Mouse (Mus musculus): ENCODE results near the gene Tmem117. TPM values are rescaled to one million over a fixed set of nuclear protein-coding genes. Genes with fewer than 3 reads are reported as not detected.

Gene Tmem117
- total and polyA plus RNA-seq, 2 experiments from 2014 or later = 11.6 to 13.8 TPM

- DNase-seq = no peak
- TF ChIP-seq CTCF (IDR thresholded peaks at IDR 0.05; ENCODE audit: low read depth) = no peak
Observed at GRCm38 (mm10) chr15:94811550-94811949, 182.5 kb downstream of the Tmem117 start.

GRCm38 (mm10) chr15:94814213-94815100 lies 185.4 kb downstream of the Tmem117 start:
- 0 out of 2 replicates have a peak, but pooled peaks cover 3% of the 10 kb centered on the region for H3K4me1 ChIP-seq (ENCODE audit: insufficient read depth)
- H3K27me3 ChIP-seq (ENCODE audit: insufficient read depth, low read length) = no peaks in the 10 kb centered on the region
- no peak overlapping the region for H3K4me3 ChIP-seq (ENCODE audit: low read depth, low read length)
- TF ChIP-seq CTCF (IDR thresholded peaks at IDR 0.05; ENCODE audit: low read depth) = no peak
- WGBS = 87% methylated on average over 15 of the region's 15 CpGs
- no peak overlapping the region for H3K27ac ChIP-seq (ENCODE audit: low read depth, low read length)
- ATAC-seq = no peak
- no peak overlapping the region for H3K4me2 ChIP-seq (ENCODE audit: low read depth)
- H3K9ac ChIP-seq = no peak overlapping the region
- no peaks in the 10 kb centered on the region for H3K36me3 ChIP-seq (ENCODE audit: insufficient read depth)
- no peak for DNase-seq
- peaks cover 5% of the 10 kb centered on the region; the same call in 1 of the 2 replicates for H3K9me3 ChIP-seq (ENCODE audit: low read length)

More at GRCm38 (mm10) chr15:94811550-94811949, 182.5 kb downstream of the Tmem117 start:
- Histone ChIP-seq H3K36me3 (ENCODE audit: insufficient read depth) (no peaks in the 10 kb centered on the region), H3K4me3 (ENCODE audit: low read depth, low read length) (no peak overlapping the region), H3K9ac (no peak overlapping the region), H3K27ac (ENCODE audit: low read depth, low read length) (no peak overlapping the region), H3K27me3 (ENCODE audit: insufficient read depth, low read length) (no peaks in the 10 kb centered on the region), H3K4me1 (ENCODE audit: insufficient read depth) (0 out of 2 replicates have a peak, but pooled peaks cover 3% of the 10 kb centered on the region), H3K9me3 (ENCODE audit: low read length) (peaks cover 5% of the 10 kb centered on the region; the same call in 1 of the 2 replicates), H3K4me2 (ENCODE audit: low read depth) (no peak overlapping the region)
- 57% methylated on average over 5 of the region's 5 CpGs for WGBS
- no peak; the same call in 1 of the 2 replicates for ATAC-seq

GRCm38 (mm10) chr15:94835634-94836033 lies 206.6 kb downstream of the Tmem117 start:
- DNase-seq (no peak), ATAC-seq (no peak)
- no peak overlapping the region for H3K4me3 ChIP-seq (ENCODE audit: low read depth, low read length)
- H3K4me2 ChIP-seq (ENCODE audit: low read depth) = no peak overlapping the region
- peak; percentile 24; the same call in 1 of the 2 replicates for TF ChIP-seq CTCF (IDR thresholded peaks at IDR 0.05; ENCODE audit: low read depth)
- 90% methylated on average over 3 of the region's 3 CpGs for WGBS
- no peaks in the 10 kb centered on the region for H3K9me3 ChIP-seq (ENCODE audit: low read length)
- H3K4me1 ChIP-seq (ENCODE audit: insufficient read depth) = no peaks in the 10 kb centered on the region
- H3K27ac ChIP-seq (ENCODE audit: low read depth, low read length) = no peak overlapping the region
- H3K36me3 ChIP-seq (ENCODE audit: insufficient read depth) = no peaks in the 10 kb centered on the region
- no peaks in the 10 kb centered on the region for H3K27me3 ChIP-seq (ENCODE audit: insufficient read depth, low read length)
- no peak overlapping the region for H3K9ac ChIP-seq

GRCm38 (mm10) chr15:94838646-94839045 lies 209.6 kb downstream of the Tmem117 start:
- WGBS = 64% methylated on average over 4 of the region's 4 CpGs
- no peak for TF ChIP-seq CTCF (IDR thresholded peaks at IDR 0.05; ENCODE audit: low read depth)
- Histone ChIP-seq H3K36me3 (ENCODE audit: insufficient read depth) (no peaks in the 10 kb centered on the region), H3K9ac (no peak overlapping the region), H3K4me2 (ENCODE audit: low read depth) (no peak overlapping the region), H3K4me3 (ENCODE audit: low read depth, low read length) (no peak overlapping the region), H3K27me3 (ENCODE audit: insufficient read depth, low read length) (no peaks in the 10 kb centered on the region), H3K9me3 (ENCODE audit: low read length) (no peaks in the 10 kb centered on the region), H3K4me1 (ENCODE audit: insufficient read depth) (no peaks in the 10 kb centered on the region), H3K27ac (ENCODE audit: low read depth, low read length) (no peak overlapping the region)
- no peak for DNase-seq
- ATAC-seq = no peak

GRCm38 (mm10) chr15:94847501-94847900 lies 218.5 kb downstream of the Tmem117 start:
- peak; percentile 48 for DNase-seq
- no peaks in the 10 kb centered on the region for H3K4me1 ChIP-seq (ENCODE audit: insufficient read depth)
- H3K4me2 ChIP-seq (ENCODE audit: low read depth) = no peak overlapping the region
- H3K36me3 ChIP-seq (ENCODE audit: insufficient read depth) = no peaks in the 10 kb centered on the region
- no peaks in the 10 kb centered on the region for H3K27me3 ChIP-seq (ENCODE audit: insufficient read depth, low read length)
- no peaks in the 10 kb centered on the region for H3K9me3 ChIP-seq (ENCODE audit: low read length)
- peak; percentile 58 for TF ChIP-seq CTCF (IDR thresholded peaks at IDR 0.05; ENCODE audit: low read depth)
- peak; percentile 27; the same call in 1 of the 2 replicates for ATAC-seq
- no peak overlapping the region for H3K27ac ChIP-seq (ENCODE audit: low read depth, low read length)
- H3K9ac ChIP-seq = no peak overlapping the region
- WGBS = 61% methylated on average over 2 of the region's 2 CpGs
- no peak overlapping the region for H3K4me3 ChIP-seq (ENCODE audit: low read depth, low read length)

- Histone ChIP-seq H3K4me2 (ENCODE audit: low read depth) (no peak overlapping the region), H3K4me1 (ENCODE audit: insufficient read depth) (peaks cover 6% of the 10 kb centered on the region; the same call in 1 of the 2 replicates), H3K27ac (ENCODE audit: low read depth, low read length) (no peak overlapping the region), H3K9me3 (ENCODE audit: low read length) (no peaks in the 10 kb centered on the region), H3K4me3 (ENCODE audit: low read depth, low read length) (no peak overlapping the region), H3K9ac (no peak overlapping the region), H3K36me3 (ENCODE audit: insufficient read depth) (no peaks in the 10 kb centered on the region), H3K27me3 (ENCODE audit: insufficient read depth, low read length) (no peaks in the 10 kb centered on the region)
- WGBS = 65% methylated on average over 6 of the region's 6 CpGs
- peak; percentile 27 for DNase-seq
- TF ChIP-seq CTCF (IDR thresholded peaks at IDR 0.05; ENCODE audit: low read depth) = no peak
- peak; percentile 27; the same call in 1 of the 2 replicates for ATAC-seq
Observed at GRCm38 (mm10) chr15:94859641-94860040, 230.6 kb downstream of the Tmem117 start.

GRCm38 (mm10) chr15:94861173-94861572 lies 232.1 kb downstream of the Tmem117 start:
- no peak overlapping the region for H3K27ac ChIP-seq (ENCODE audit: low read depth, low read length)
- no peaks in the 10 kb centered on the region for H3K36me3 ChIP-seq (ENCODE audit: insufficient read depth)
- WGBS = 85% methylated on average over 2 of the region's 2 CpGs
- no peak for TF ChIP-seq CTCF (IDR thresholded peaks at IDR 0.05; ENCODE audit: low read depth)
- no peak overlapping the region for H3K4me3 ChIP-seq (ENCODE audit: low read depth, low read length)
- DNase-seq (no peak), ATAC-seq (no peak)
- H3K27me3 ChIP-seq (ENCODE audit: insufficient read depth, low read length) = no peaks in the 10 kb centered on the region
- no peaks in the 10 kb centered on the region for H3K9me3 ChIP-seq (ENCODE audit: low read length)
- no peak overlapping the region for H3K4me2 ChIP-seq (ENCODE audit: low read depth)
- peaks cover 6% of the 10 kb centered on the region; the same call in 1 of the 2 replicates for H3K4me1 ChIP-seq (ENCODE audit: insufficient read depth)
- H3K9ac ChIP-seq = no peak overlapping the region

Data from forebrain, postnatal 0 days (tissue).